Mouse (Mus musculus) CH12.LX (cell line): ENCODE measurements around the gene Prdm10. TPM values are rescaled to one million over a fixed set of nuclear protein-coding genes. Genes with fewer than 3 reads are reported as not detected.

ENCODE experiments used
- DNase-seq: peaks from one replicate; pipeline ENCODE4 v3.0.0-alpha.2; 2013; ENCODE audit errors: extremely low read depth
- H3K27ac ChIP-seq: 2 replicates; pipeline ENCODE4 v1.5.1; 2012; ENCODE audit warnings: low read depth, mild to moderate bottlenecking, control low read depth, moderate library complexity; ENCODE audit not compliant: insufficient read depth
- H3K27me3 ChIP-seq: replicated peaks from 2 replicates; pipeline ENCODE3; 2012; ENCODE audit warnings: inconsistent platforms
- H3K36me3 ChIP-seq, 2 experiments: replicated peaks in 1 of 2; 2 replicates each; pipeline versions ENCODE3 to v1.6.1; 2012; ENCODE audit warnings: inconsistent platforms in 1 of 2, low read length in 1 of 2, mild to moderate bottlenecking in 1 of 2, mixed read lengths in 1 of 2, moderate library complexity in 1 of 2; ENCODE audit not compliant: control insufficient read depth in 1 of 2, insufficient read depth in 1 of 2
- H3K4me1 ChIP-seq, 2 experiments: 2 replicates each; pipeline ENCODE4 v1.6.1; 2012; ENCODE audit warnings: inconsistent platforms in 1 of 2, moderate library complexity in 1 of 2; ENCODE audit not compliant: insufficient read depth in 2 of 2, control insufficient read depth in 1 of 2
- H3K4me2 ChIP-seq: 2 replicates; pipeline ENCODE4 v1.6.1; 2012; ENCODE audit warnings: low read depth, mild to moderate bottlenecking, control low read depth; ENCODE audit not compliant: poor library complexity, insufficient read depth, severe bottlenecking
- H3K4me3 ChIP-seq, 3 experiments: fragments of 150-350 bp in 1 of 3; sonication (generic) in 1 of 3; replicated peaks in 1 of 3; 2 replicates each; pipeline versions ENCODE3 to v1.5.1; 2011 to 2012; ENCODE audit warnings: low read depth in 2 of 3, low read length in 2 of 3, mild to moderate bottlenecking in 2 of 3, moderate library complexity in 2 of 3, control low read depth in 1 of 3, improper control_type of control experiment in 1 of 3, inconsistent platforms in 1 of 3, mixed read lengths in 1 of 3; ENCODE audit not compliant: poor library complexity in 1 of 3
- H3K79me2 ChIP-seq: replicated peaks from 2 replicates; pipeline ENCODE4 v1.6.1; 2012; ENCODE audit warnings: mild to moderate bottlenecking, moderate library complexity; ENCODE audit not compliant: control insufficient read depth, poor library complexity, insufficient read depth, severe bottlenecking; ENCODE audit errors: extremely low read depth
- H3K9ac ChIP-seq: 2 replicates; pipeline ENCODE4 v1.6.1; 2012; ENCODE audit warnings: low read depth, mild to moderate bottlenecking, control low read depth, moderate library complexity; ENCODE audit not compliant: insufficient read depth
- H3K9me3 ChIP-seq: replicated peaks from 2 replicates; pipeline ENCODE3; 2012; ENCODE audit warnings: low read length, inconsistent platforms, mixed read lengths
- BHLHE40 ChIP-seq: IDR thresholded peaks from 2 replicates; pipeline ENCODE4 v1.6.1; 2011; ENCODE audit warnings: mild to moderate bottlenecking, low read depth, low read length, improper control_type of control experiment
- CHD2 ChIP-seq: IDR thresholded peaks from 2 replicates; pipeline ENCODE4 v1.6.1; 2011; ENCODE audit warnings: low read length, improper control_type of control experiment
- CTCF ChIP-seq, 2 experiments: IDR thresholded peaks in 1 of 2; conservative IDR thresholded peaks in 1 of 2; 2 replicates each; pipeline ENCODE4 v1.5.1; 2011 to 2012; ENCODE audit warnings: low read depth in 2 of 2, low read length in 2 of 2, improper control_type of control experiment in 1 of 2, inconsistent platforms in 1 of 2, mild to moderate bottlenecking in 1 of 2, moderate library complexity in 1 of 2
- E2F4 ChIP-seq: IDR thresholded peaks from 2 replicates; pipeline ENCODE4 v1.6.1; 2011; ENCODE audit warnings: low read depth, low read length, improper control_type of control experiment; ENCODE audit not compliant: insufficient replicate concordance
- ELF1 ChIP-seq: IDR thresholded peaks from 2 replicates; pipeline ENCODE4 v1.6.1; 2014; ENCODE audit warnings: low read depth, mild to moderate bottlenecking, inconsistent platforms, low read length, improper control_type of control experiment
- EP300 ChIP-seq: IDR thresholded peaks from 2 replicates; pipeline ENCODE4 v1.6.1; 2011; ENCODE audit warnings: low read length, improper control_type of control experiment
- GABPA ChIP-seq: IDR thresholded peaks from 2 replicates; pipeline ENCODE4 v1.6.1; 2012; ENCODE audit warnings: low read depth, low read length, improper control_type of control experiment, inconsistent platforms; ENCODE audit not compliant: insufficient replicate concordance
- IRF4 ChIP-seq: IDR thresholded peaks from 2 replicates; pipeline ENCODE4 v1.6.1; 2014; ENCODE audit warnings: low read depth, mild to moderate bottlenecking, inconsistent platforms, low read length, improper control_type of control experiment
- JUND ChIP-seq: conservative IDR thresholded peaks from 2 replicates; pipeline ENCODE4 v1.6.1; 2011; ENCODE audit warnings: low read depth, low read length, improper control_type of control experiment
- KAT2A ChIP-seq: IDR thresholded peaks from 2 replicates; pipeline ENCODE4 v1.6.1; 2012; ENCODE audit warnings: low read length, improper control_type of control experiment, inconsistent platforms; ENCODE audit not compliant: insufficient replicate concordance
- MAX ChIP-seq: IDR thresholded peaks from 2 replicates; pipeline ENCODE4 v1.6.1; 2011; ENCODE audit warnings: low read length, improper control_type of control experiment
- MEF2A ChIP-seq: IDR thresholded peaks from 2 replicates; pipeline ENCODE4 v1.6.1; 2014; ENCODE audit warnings: low read depth, mild to moderate bottlenecking, inconsistent platforms, low read length, improper control_type of control experiment, borderline replicate concordance
- MXI1 ChIP-seq: IDR thresholded peaks from 2 replicates; pipeline ENCODE4 v1.6.1; 2011; ENCODE audit warnings: mild to moderate bottlenecking, low read depth, low read length, improper control_type of control experiment
- MYC ChIP-seq: IDR thresholded peaks from 2 replicates; pipeline ENCODE4 v1.6.1; 2011; ENCODE audit warnings: low read depth, mild to moderate bottlenecking, improper control_type of control experiment, low read length
- NELFE ChIP-seq: IDR thresholded peaks from 2 replicates; pipeline ENCODE4 v1.6.1; 2011; ENCODE audit warnings: low read depth, low read length, improper control_type of control experiment
- NRF1 ChIP-seq: IDR thresholded peaks from 2 replicates; pipeline ENCODE4 v1.6.1; 2014; ENCODE audit warnings: low read depth, mild to moderate bottlenecking, inconsistent platforms, low read length, improper control_type of control experiment, moderate library complexity
- PAX5 ChIP-seq: IDR thresholded peaks from 2 replicates; pipeline ENCODE4 v1.6.1; 2012; ENCODE audit warnings: low read length, inconsistent platforms, mixed read lengths
- POLR2A ChIP-seq: IDR thresholded peaks from 2 replicates; pipeline ENCODE4 v1.6.1; 2011; ENCODE audit warnings: low read depth, mild to moderate bottlenecking, improper control_type of control experiment, low read length
- POLR2AphosphoS2 ChIP-seq: IDR thresholded peaks from 2 replicates; pipeline ENCODE4 v1.6.1; 2011; ENCODE audit warnings: low read depth, low read length, improper control_type of control experiment
- RAD21 ChIP-seq: IDR thresholded peaks from 2 replicates; pipeline ENCODE4 v1.6.1; 2011; ENCODE audit warnings: low read depth, mild to moderate bottlenecking, low read length, improper control_type of control experiment, moderate library complexity
- RCOR1 ChIP-seq: conservative IDR thresholded peaks from 2 replicates; pipeline ENCODE4 v1.6.1; 2012; ENCODE audit warnings: low read depth, mild to moderate bottlenecking, inconsistent platforms, low read length, improper control_type of control experiment
- SIN3A ChIP-seq: IDR thresholded peaks from 2 replicates; pipeline ENCODE4 v1.6.1; 2012; ENCODE audit warnings: low read length, improper control_type of control experiment, inconsistent platforms
- TBP ChIP-seq: conservative IDR thresholded peaks from 2 replicates; pipeline ENCODE4 v1.6.1; 2011; ENCODE audit warnings: low read depth, low read length, improper control_type of control experiment
- UBTF ChIP-seq: IDR thresholded peaks from 2 replicates; pipeline ENCODE4 v1.6.1; 2012; ENCODE audit warnings: low read depth, mild to moderate bottlenecking, inconsistent platforms, low read length, improper control_type of control experiment, moderate library complexity
- USF2 ChIP-seq: conservative IDR thresholded peaks from 2 replicates; pipeline ENCODE4 v1.6.1; 2011; ENCODE audit warnings: low read depth, low read length, improper control_type of control experiment
- ZC3H11A ChIP-seq: IDR thresholded peaks from 2 replicates; pipeline ENCODE4 v1.6.1; 2012; ENCODE audit warnings: low read depth, mild to moderate bottlenecking, inconsistent platforms, low read length, improper control_type of control experiment
- ZMIZ1 ChIP-seq: IDR thresholded peaks from 2 replicates; pipeline ENCODE4 v1.6.1; 2012; ENCODE audit warnings: low read depth, mild to moderate bottlenecking, inconsistent platforms, low read length, improper control_type of control experiment
- ZNF384 ChIP-seq: IDR thresholded peaks from 2 replicates; pipeline ENCODE4 v1.6.1; 2012; ENCODE audit warnings: low read depth, low read length, improper control_type of control experiment, inconsistent platforms
- dilution Hi-C: fragments of 300-500 bp; cut with MboI; formaldehyde crosslinking; loops from 2 replicates; pipeline ENCODE4 v1.14.3; 2020; ENCODE audit warnings: low sequenced_read_pairs; ENCODE audit not compliant: extremely low pct_unique_long_range_greater_than_20kb, extremely low pct_ligation_motif_present
- in situ Hi-C: fragments of 300-500 bp; cut with MboI; formaldehyde crosslinking; loops from 3 replicates; pipeline ENCODE4 v1.14.3; 2019; ENCODE audit warnings: low sequenced_read_pairs, low pct_ligation_motif_present, low pct_unique_long_range_greater_than_20kb, mixed read lengths
- polyA plus RNA-seq: library from polyadenylated mRNA; unstranded; fragments of >175 nt; gene quantifications from 2 replicates; pipeline ENCODE4 v1.2.1, GENCODE M21; 2012; ENCODE audit warnings: low read depth; ENCODE audit not compliant: insufficient read length
- total RNA-seq, 2 experiments: library from RNA; depleted of rRNA; stranded (reverse); fragments of 300-350 nt in 1 of 2; fragments of >200 nt in 1 of 2; gene quantifications; 2 replicates each; pipeline ENCODE4 v1.2.3; 2012 to 2014

Prdm10 gene
- total and polyA plus RNA-seq, 3 experiments: 4.5 to 6.7 (median 4.7) TPM

DNA sequence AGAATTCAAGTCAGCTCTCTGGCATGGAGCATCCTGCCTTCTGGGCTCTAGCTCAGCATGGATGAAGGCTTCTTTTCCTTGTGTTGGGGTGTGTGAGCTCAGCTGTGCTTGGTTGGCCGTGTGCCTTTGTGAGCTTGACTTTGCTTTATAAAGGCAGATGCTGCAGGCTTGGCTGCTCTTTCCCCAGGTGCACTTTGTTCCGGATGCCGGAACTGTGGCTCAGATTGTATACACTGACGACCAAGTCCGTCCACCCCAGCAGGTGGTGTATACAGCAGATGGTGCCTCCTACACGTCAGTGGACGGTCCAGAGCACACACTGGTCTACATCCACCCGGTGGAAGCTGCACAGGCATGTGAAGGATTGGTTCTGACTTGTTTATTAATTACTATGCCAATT, 35.6 kb downstream of the Prdm10 start:
- in situ Hi-C loops (no loop called here), dilution Hi-C loops (no loop called here)
- no peak for TF ChIP-seq NRF1
- no peak for TF ChIP-seq POLR2A
- no peak for TF ChIP-seq CHD2
- TF ChIP-seq PAX5: no peak
- TF ChIP-seq MAX: no peak
- no peak for TF ChIP-seq POLR2AphosphoS2
- TF ChIP-seq SIN3A: no peak
- no peak for TF ChIP-seq EP300
- TF ChIP-seq CTCF (conservative IDR thresholded peaks at IDR 0.05 in 1 of 2, IDR thresholded peaks at IDR 0.05 in 1 of 2; ENCODE audit: low read depth in 2 of 2, low read length in 2 of 2): no peak
- TF ChIP-seq UBTF: no peak
- TF ChIP-seq MEF2A: no peak
- TF ChIP-seq USF2: no peak
- no peak for TF ChIP-seq NELFE
- Histone ChIP-seq H3K9ac (no peak overlapping the region), H3K4me3 (no peak overlapping the region), H3K4me1 (peaks cover 4 to 5% of the 10 kb centered on the region in 2 experiments; a peak in 1 of 4 replicates), H3K36me3 (peaks cover 0 to 27% of the 10 kb centered on the region in 2 experiments), H3K27me3 (no peaks in the 10 kb centered on the region), H3K9me3 (no peaks in the 10 kb centered on the region), H3K4me2 (no peak overlapping the region), H3K27ac (no peak overlapping the region), H3K79me2 (no peaks in the 10 kb centered on the region)
- DNase-seq: no peak

DNA sequence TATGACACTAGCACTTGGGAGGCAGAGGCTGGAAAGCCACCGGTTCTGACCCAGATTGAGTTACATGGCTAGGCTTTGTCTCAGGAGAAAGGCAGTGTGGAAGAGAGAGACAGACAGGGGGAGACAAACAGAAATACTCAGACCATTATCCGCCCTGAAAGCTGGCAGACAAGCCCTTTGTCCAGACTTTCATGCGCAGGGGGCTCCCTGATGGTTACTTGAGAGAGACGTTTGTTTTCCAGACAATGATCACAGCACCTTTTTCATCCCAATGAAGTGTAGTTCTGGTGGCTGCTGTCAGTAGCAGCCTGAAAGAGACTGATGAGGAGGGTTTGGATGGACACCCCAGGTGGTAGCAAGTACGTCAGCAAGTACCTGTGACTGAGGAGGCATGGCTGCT, 38.6 kb downstream of the Prdm10 start:
- H3K9ac ChIP-seq: no peak overlapping the region
- H3K4me1 ChIP-seq: no peaks in the 10 kb centered on the region
- dilution Hi-C loops: no loop called here
- H3K27me3 ChIP-seq: no peaks in the 10 kb centered on the region
- no peaks in the 10 kb centered on the region for H3K9me3 ChIP-seq
- peaks cover 0 to 26% of the 10 kb centered on the region in 2 experiments for H3K36me3 ChIP-seq
- in situ Hi-C loops: no loop called here
- no peaks in the 10 kb centered on the region for H3K79me2 ChIP-seq
- no peak overlapping the region for H3K4me3 ChIP-seq
- no peak overlapping the region for H3K4me2 ChIP-seq
- H3K27ac ChIP-seq: no peak overlapping the region
- TF ChIP-seq ZC3H11A: no peak
- no peak for TF ChIP-seq ZNF384
- no peak for TF ChIP-seq TBP
- TF ChIP-seq IRF4: no peak
- no peak for TF ChIP-seq MYC
- TF ChIP-seq BHLHE40: no peak
- TF ChIP-seq GABPA: no peak
- TF ChIP-seq ELF1: no peak
- TF ChIP-seq RAD21: no peak
- no peak for TF ChIP-seq NELFE
- TF ChIP-seq JUND: no peak
- TF ChIP-seq MXI1: no peak
- no peak for TF ChIP-seq POLR2A
- no peak for TF ChIP-seq ZMIZ1
- no peak for TF ChIP-seq RCOR1
- TF ChIP-seq PAX5: no peak
- TF ChIP-seq E2F4: no peak
- TF ChIP-seq KAT2A: no peak
- no peak for DNase-seq
